Mouse (Mus musculus): ENCODE data around the gene Amotl1. TPM values are rescaled to one million over a fixed set of nuclear protein-coding genes. Genes with fewer than 3 reads are reported as not detected.

Amotl1 gene
- total RNA-seq, 2 experiments from 2014 or later: 14.1 to 14.9 TPM

DNA sequence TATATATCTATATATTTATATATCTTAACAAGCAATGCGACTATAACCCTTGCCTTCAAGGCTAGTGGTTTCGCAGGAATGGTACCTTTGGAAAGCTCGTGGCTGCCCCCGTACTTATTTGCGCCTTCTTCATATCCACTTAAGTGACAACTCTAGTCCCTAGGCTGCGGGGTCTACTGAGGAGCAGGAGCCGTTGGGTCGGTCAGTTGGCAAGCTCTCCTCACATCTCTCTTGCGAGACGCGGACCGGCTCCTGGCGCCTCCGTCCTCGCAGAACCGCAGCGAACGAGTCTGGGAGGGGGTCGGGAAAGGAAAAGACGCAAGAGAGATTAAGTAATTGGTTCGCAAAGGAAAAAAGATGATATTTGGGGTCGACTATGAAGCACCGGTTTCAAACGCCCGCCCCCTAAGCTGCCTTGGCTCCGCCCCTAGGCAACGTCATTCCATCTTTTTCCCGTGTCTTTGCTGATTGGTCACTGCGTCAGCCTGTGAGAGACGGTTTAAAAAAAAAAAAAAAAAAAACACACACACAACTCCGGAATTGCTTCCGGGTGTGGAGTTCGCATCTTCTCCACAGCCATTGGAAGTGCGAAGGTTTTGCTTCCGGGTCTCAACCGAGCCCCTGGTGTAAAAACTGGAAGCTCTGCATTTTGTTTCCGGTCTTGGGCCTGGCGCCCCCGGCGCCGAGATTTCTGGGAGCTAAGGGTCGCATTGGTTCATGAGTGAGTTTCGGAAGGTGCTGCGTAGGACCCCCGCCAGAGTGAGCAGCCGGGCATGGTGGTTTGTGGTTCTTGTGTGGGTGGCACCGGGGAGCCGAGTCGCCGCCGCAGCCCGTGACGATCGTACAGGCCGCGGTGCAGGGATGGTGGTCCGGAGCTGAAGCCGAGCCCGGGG, 144.6 kb downstream of the Amotl1 start, which contains the start of the genes Kdm4d and Cwc15:
Gene Kdm4d (minus strand): TSS at position 460 of the 893 bp plus-strand sequence.
Gene Cwc15 (plus strand): TSS at position 595 of the 893 bp plus-strand sequence.
- DNase-seq (ENCODE audit: extremely low spot score in 1 of 2, low spot score in 1 of 2): peak; percentile 78 to 83

DNA sequence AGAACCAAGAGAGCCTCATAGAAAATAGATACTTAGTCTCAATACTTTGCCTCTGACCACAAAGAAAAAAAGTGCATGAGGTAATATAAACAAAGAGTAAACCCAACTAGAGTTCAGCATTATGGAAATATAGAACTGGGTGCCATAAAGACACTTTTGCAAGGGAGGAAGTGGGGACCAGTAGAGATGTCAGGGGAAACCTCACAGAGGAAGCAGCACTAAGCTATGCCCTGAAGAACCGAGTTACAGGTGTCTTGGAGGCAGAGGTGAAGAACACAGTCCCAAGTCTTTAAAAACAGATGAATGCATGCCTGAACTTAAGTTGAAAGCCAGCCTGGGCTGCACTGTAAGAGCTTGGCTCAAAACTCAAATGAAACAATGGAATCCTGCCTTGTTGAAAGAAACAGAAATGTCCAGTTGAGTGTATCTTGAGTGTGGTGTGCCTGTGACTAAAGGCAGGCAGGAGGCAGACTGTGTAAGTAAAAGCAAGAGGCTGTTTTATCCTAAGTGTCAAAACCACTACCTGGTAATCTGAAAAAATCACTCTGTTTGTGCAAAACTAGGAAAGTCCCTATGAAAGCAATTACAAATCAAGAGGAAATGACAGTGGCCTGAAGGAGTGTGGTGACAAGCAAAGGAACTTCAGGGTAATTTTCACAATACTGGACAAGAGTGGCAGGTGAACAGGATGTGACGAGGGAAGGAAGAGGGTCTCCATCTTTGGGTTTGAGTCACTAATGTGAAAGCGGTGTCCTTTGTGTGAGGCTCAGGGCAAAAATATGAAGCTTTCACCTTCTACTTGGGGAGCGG, 145.8 kb downstream of the Amotl1 start:
- DNase-seq (ENCODE audit: extremely low spot score in 1 of 2, low spot score in 1 of 2): no peak

Other genes starting within 250 kb of the Amotl1 start
- gene Kdm4d, start 144.6 kb downstream of the Amotl1 start, total RNA-seq (2021): 1 to 10 TPM; 1.2 to 1.8 TPM
- gene Cwc15, start 144.4 kb downstream of the Amotl1 start, total RNA-seq (2021): 10 to 100 TPM; 80.3 to 85.7 TPM
- gene Piwil4, start 95.7 kb upstream of the Amotl1 start, total RNA-seq (2021): not detected
- under 1 TPM; 0.14 to 0.20 TPM for gene Fut4, start 107.3 kb upstream of the Amotl1 start, total RNA-seq (2021)
- gene 1700012B09Rik, start 126.0 kb upstream of the Amotl1 start, total RNA-seq (2021): under 1 TPM in 1 of 2 experiments, not detected in 1; 0.42 TPM
- gene Mre11a, start 139.6 kb upstream of the Amotl1 start, total RNA-seq (2021): 10 to 100 TPM in 1 of 2 experiments, 1 to 10 TPM in 1; 9.8 to 10.9 TPM
- gene Ankrd49, start 139.8 kb upstream of the Amotl1 start, total RNA-seq (2021): 10 to 100 TPM; 13.2 to 16.4 TPM
- 10 to 100 TPM; 13.8 to 13.9 TPM for gene Gpr83, start 215.2 kb upstream of the Amotl1 start, total RNA-seq (2021)

All from layer of hippocampus, postnatal 25 days (tissue).